Mouse (Mus musculus) left cerebral cortex, adult 9 months (tissue): ENCODE measurements at regions not wholly inside any gene's neighbourhood (a gene's known extent, or its start where the extent isn't known, plus 50 kb on each side); places are given as distances from the start of the nearest gene placed in this dataset.

Experiments used
- DNase-seq, 2 experiments: peaks; one replicate each; pipeline ENCODE4 v3.0.0; 2022; ENCODE audit warnings: low spot score in 2 of 2

- no peak for DNase-seq
Measured at GRCm38 (mm10) chr13:107703736-107704135, 340.5 kb upstream of the Smim15 start.

- DNase-seq: peak in 1 of 2 experiments; percentile 29
Measured at GRCm38 (mm10) chr13:107700268-107701139, 343.7 kb upstream of the Smim15 start.

- DNase-seq: peak in 1 of 2 experiments; percentile 33
Measured at GRCm38 (mm10) chr13:107699251-107699650, 345.0 kb upstream of the Smim15 start.

- DNase-seq: peak; percentile 22 to 68
Measured at GRCm38 (mm10) chr13:107698345-107698744, 345.9 kb upstream of the Smim15 start.

- no peak for DNase-seq
Measured at GRCm38 (mm10) chr13:107692123-107692830, 352.0 kb upstream of the Smim15 start.

GRCm38 (mm10) chr13:107688972-107689371 lies 355.3 kb upstream of the Smim15 start:
- DNase-seq: no peak

GRCm38 (mm10) chr13:107685231-107685630 lies 359.0 kb upstream of the Smim15 start:
- DNase-seq: no peak

- DNase-seq: no peak
Measured at GRCm38 (mm10) chr13:107683909-107684308, 360.3 kb upstream of the Smim15 start.

GRCm38 (mm10) chr13:107681719-107682118 lies 362.5 kb upstream of the Smim15 start:
- DNase-seq: no peak

GRCm38 (mm10) chr13:107678860-107679259 lies 365.4 kb upstream of the Smim15 start:
- no peak for DNase-seq

- no peak for DNase-seq
Measured at GRCm38 (mm10) chr13:107677091-107677470, 367.2 kb upstream of the Smim15 start.

GRCm38 (mm10) chr13:107676310-107677090 lies 367.7 kb upstream of the Smim15 start:
- DNase-seq: no peak

GRCm38 (mm10) chr13:107672166-107672565 lies 372.1 kb upstream of the Smim15 start:
- DNase-seq: no peak

GRCm38 (mm10) chr13:107668509-107668908 lies 375.7 kb upstream of the Smim15 start:
- no peak for DNase-seq

- DNase-seq: no peak
Measured at GRCm38 (mm10) chr13:107665775-107666174, 378.5 kb upstream of the Smim15 start.

- no peak for DNase-seq
Measured at GRCm38 (mm10) chr13:107664197-107664596, 380.0 kb upstream of the Smim15 start.

- DNase-seq: no peak
Measured at GRCm38 (mm10) chr13:107663745-107664144, 380.5 kb upstream of the Smim15 start.

GRCm38 (mm10) chr13:107661414-107661813 lies 382.8 kb upstream of the Smim15 start:
- DNase-seq: no peak

GRCm38 (mm10) chr13:107645865-107646645 lies 398.2 kb upstream of the Smim15 start:
- DNase-seq: peak in 1 of 2 experiments; percentile 48

- DNase-seq: no peak
Measured at GRCm38 (mm10) chr13:107645121-107645864, 399.0 kb upstream of the Smim15 start.

- DNase-seq: no peak
Measured at GRCm38 (mm10) chr13:107644705-107645104, 399.5 kb upstream of the Smim15 start.
